Comparison of ENCODE assay signal across 9 mouse cellular contexts in the genomic region with DNA sequence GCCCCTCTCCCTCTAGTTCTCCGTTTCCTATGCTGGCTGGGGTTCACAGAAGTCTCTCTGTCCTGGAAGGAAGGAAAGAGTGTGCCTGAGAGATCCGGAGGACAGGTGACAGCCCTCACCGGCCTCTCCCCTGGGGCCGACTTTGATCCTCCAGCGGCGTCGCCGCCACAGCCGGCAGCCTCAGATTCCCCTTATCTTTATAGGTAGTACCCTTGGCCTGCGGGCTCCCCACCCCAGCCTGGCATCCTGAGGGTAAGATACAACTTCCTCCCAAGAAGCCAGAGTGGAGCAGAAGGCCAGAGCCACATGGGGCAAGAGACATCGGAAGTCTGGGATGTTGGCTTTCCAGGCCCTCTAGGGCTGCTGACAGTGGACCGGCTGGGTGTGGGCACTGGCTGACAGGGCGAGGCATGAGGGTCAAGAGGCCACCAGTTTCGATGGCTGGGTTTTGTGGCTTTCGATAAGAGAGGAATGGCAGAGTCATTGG. TPM values are rescaled to one million over a fixed set of nuclear protein-coding genes. Genes with fewer than 3 reads are reported as not detected.
DNase-seq lines count a peak whose midpoint lies in the region; ATAC-seq and TF ChIP-seq lines count a peak whose summit lies in the region.
"Had no signal": no experiment of that assay in that cellular context is flagged by ENCODE, and none has a peak within 500 bp of the region (broad histone marks: within the 10 kb centered on the region; RNA-seq: fewer than 3 reads in every experiment).

No protein-coding gene starts in this region.

- H3K36me3 ChIP-seq in forebrain, embryonic 14.5 days (ENCODE audit: control insufficient read depth, insufficient read depth, low read length): no peaks in the 10 kb centered on the region
- H3K36me3 ChIP-seq in forebrain, embryonic 10.5 days (replicated peaks): no peaks in the 10 kb centered on the region
- no peaks in the 10 kb centered on the region for H3K36me3 ChIP-seq in midbrain, embryonic 13.5 days
- H3K36me3 ChIP-seq in midbrain, embryonic 16.5 days (ENCODE audit: control insufficient read depth, insufficient read depth, low read length): no peaks in the 10 kb centered on the region
- no peaks in the 10 kb centered on the region for H3K36me3 ChIP-seq in liver, embryonic 12.5 days
- no peaks in the 10 kb centered on the region for H3K36me3 ChIP-seq in stomach, postnatal 0 days (ENCODE audit: control insufficient read depth, insufficient read depth, low read length)

- no peaks in the 10 kb centered on the region for H3K9me3 ChIP-seq in forebrain, embryonic 14.5 days (replicated peaks; ENCODE audit: control insufficient read depth, low read length)
- H3K9me3 ChIP-seq in forebrain, embryonic 10.5 days: no peaks in the 10 kb centered on the region
- no peaks in the 10 kb centered on the region for H3K9me3 ChIP-seq in midbrain, embryonic 13.5 days
- H3K9me3 ChIP-seq in midbrain, embryonic 16.5 days (replicated peaks; ENCODE audit: control insufficient read depth, low read length, poor library complexity, severe bottlenecking): no peaks in the 10 kb centered on the region
- H3K9me3 ChIP-seq in liver, embryonic 12.5 days (replicated peaks): no peaks in the 10 kb centered on the region
- H3K9me3 ChIP-seq in stomach, postnatal 0 days (ENCODE audit: control insufficient read depth, low read length): no peaks in the 10 kb centered on the region

- no peak for TF ChIP-seq EP300 in stomach, postnatal 0 days (optimal IDR thresholded peaks at IDR 0.05)

- H3K9ac ChIP-seq in forebrain, embryonic 14.5 days (ENCODE audit: low read length): 0 out of 2 replicates have a peak overlapping the region, but pooled peaks have one; percentile 13
- no peak overlapping the region for H3K9ac ChIP-seq in midbrain, embryonic 13.5 days (replicated peaks)
- no peak overlapping the region for H3K9ac ChIP-seq in midbrain, embryonic 16.5 days (ENCODE audit: low read depth, low read length)
- no peak overlapping the region for H3K9ac ChIP-seq in liver, embryonic 12.5 days
- H3K9ac ChIP-seq in stomach, postnatal 0 days (ENCODE audit: low read length): 0 out of 2 replicates have a peak overlapping the region, but pooled peaks have one; percentile 35

- no peak overlapping the region for H3K4me3 ChIP-seq in forebrain, embryonic 14.5 days (ENCODE audit: low read depth, low read length)
- no peak overlapping the region for H3K4me3 ChIP-seq in forebrain, embryonic 10.5 days
- H3K4me3 ChIP-seq in midbrain, embryonic 13.5 days (replicated peaks): no peak overlapping the region
- no peak overlapping the region for H3K4me3 ChIP-seq in midbrain, embryonic 16.5 days (ENCODE audit: low read depth, low read length)
- 0 out of 2 replicates have a peak overlapping the region, but pooled peaks have one; percentile 2 for H3K4me3 ChIP-seq in liver, embryonic 12.5 days
- no peak overlapping the region for H3K4me3 ChIP-seq in stomach, postnatal 0 days (ENCODE audit: low read depth, low read length)

- H3K4me2 ChIP-seq in forebrain, embryonic 14.5 days (ENCODE audit: low read length): no peak overlapping the region
- peak overlapping the region; percentile 20; the same call in 1 of the 2 replicates for H3K4me2 ChIP-seq in midbrain, embryonic 13.5 days (replicated peaks)
- no peak overlapping the region for H3K4me2 ChIP-seq in midbrain, embryonic 16.5 days (ENCODE audit: low read length)
- peak overlapping the region; percentile 49 for H3K4me2 ChIP-seq in liver, embryonic 12.5 days
- 0 out of 2 replicates have a peak overlapping the region, but pooled peaks have one; percentile 9 for H3K4me2 ChIP-seq in stomach, postnatal 0 days (replicated peaks; ENCODE audit: low read depth)

- no peak for ATAC-seq in forebrain, embryonic 14.5 days
- no peak for ATAC-seq in midbrain, embryonic 13.5 days
- no peak for ATAC-seq in midbrain, embryonic 16.5 days
- peak; percentile 16; the same call in 1 of the 2 replicates for ATAC-seq in liver, embryonic 12.5 days
- ATAC-seq in stomach, postnatal 0 days (ENCODE audit: low FRiP score, low TSS enrichment): peak; percentile 67

- H3K27ac ChIP-seq in forebrain, embryonic 14.5 days (ENCODE audit: low read depth, low read length): no peak overlapping the region
- no peak overlapping the region for H3K27ac ChIP-seq in forebrain, embryonic 10.5 days
- H3K27ac ChIP-seq in midbrain, embryonic 13.5 days: no peak overlapping the region
- no peak overlapping the region for H3K27ac ChIP-seq in midbrain, embryonic 16.5 days (ENCODE audit: low read length)
- H3K27ac ChIP-seq in liver, embryonic 12.5 days: no peak overlapping the region
- peak overlapping the region; percentile 45 for H3K27ac ChIP-seq in stomach, postnatal 0 days (replicated peaks)

- DNase-seq in forebrain, embryonic 14.5 days (ENCODE audit: low spot score): no peak
- DNase-seq in forebrain, embryonic 10.5 days (ENCODE audit: extremely low spot score, low spot score): no peak
- DNase-seq in stomach, postnatal 0 days (ENCODE audit: low spot score): peak; percentile 76
- DNase-seq in thymus, postnatal 10 days (ENCODE audit: low spot score in 2 of 2): no peak
- DNase-seq in thymus, postnatal 4 days: no peak
- DNase-seq: gastrocnemius, postnatal 25 days had no signal

- 26% methylated on average over 15 of the region's 15 CpGs for WGBS in forebrain, embryonic 14.5 days
- WGBS in forebrain, embryonic 10.5 days: 15% methylated on average over 15 of the region's 15 CpGs
- 19% methylated on average over 15 of the region's 15 CpGs for WGBS in midbrain, embryonic 13.5 days
- WGBS in midbrain, embryonic 16.5 days: 21% methylated on average over 15 of the region's 15 CpGs
- WGBS in liver, embryonic 12.5 days (ENCODE audit: insufficient replicate concordance): 4% methylated on average over 15 of the region's 15 CpGs
- WGBS in stomach, postnatal 0 days: 30% methylated on average over 15 of the region's 15 CpGs

- H3K4me1 ChIP-seq in forebrain, embryonic 14.5 days (ENCODE audit: control insufficient read depth, insufficient read depth, low read length): peaks cover 6% of the 10 kb centered on the region; the same call in 1 of the 2 replicates
- peaks cover 71% of the 10 kb centered on the region for H3K4me1 ChIP-seq in forebrain, embryonic 10.5 days
- H3K4me1 ChIP-seq in midbrain, embryonic 13.5 days (replicated peaks): peaks cover 49% of the 10 kb centered on the region
- peaks cover 17% of the 10 kb centered on the region for H3K4me1 ChIP-seq in midbrain, embryonic 16.5 days (ENCODE audit: control insufficient read depth, insufficient read depth, low read length)
- H3K4me1 ChIP-seq in liver, embryonic 12.5 days: peaks cover 39% of the 10 kb centered on the region
- H3K4me1 ChIP-seq in stomach, postnatal 0 days (replicated peaks; ENCODE audit: control insufficient read depth, insufficient read depth): peaks cover 11% of the 10 kb centered on the region; the same call in 1 of the 2 replicates

- no peak for TF ChIP-seq CTCF in stomach, postnatal 0 days (IDR thresholded peaks at IDR 0.05; ENCODE audit: low read depth)

- peaks cover 29% of the 10 kb centered on the region for H3K27me3 ChIP-seq in forebrain, embryonic 14.5 days (replicated peaks; ENCODE audit: control insufficient read depth, insufficient read depth, low read length)
- H3K27me3 ChIP-seq in forebrain, embryonic 10.5 days (ENCODE audit: poor library complexity, severe bottlenecking): peaks cover 100% of the 10 kb centered on the region
- H3K27me3 ChIP-seq in midbrain, embryonic 13.5 days: peaks cover 53% of the 10 kb centered on the region
- peaks cover 17% of the 10 kb centered on the region for H3K27me3 ChIP-seq in midbrain, embryonic 16.5 days (ENCODE audit: control insufficient read depth, insufficient read depth, low read depth, low read length)
- H3K27me3 ChIP-seq in liver, embryonic 12.5 days (replicated peaks): peaks cover 92% of the 10 kb centered on the region
- no peaks in the 10 kb centered on the region for H3K27me3 ChIP-seq in stomach, postnatal 0 days (ENCODE audit: control insufficient read depth, insufficient read depth, low read length)

RNA-seq across cellular contexts. Expression of gene Epha2, which starts 13.5 kb away (rescaled TPM):
- polyA plus RNA-seq in forebrain, embryonic 14.5 days (2014; fragmentation: Nextera tagmentation; extraction: Ambion mirVana): 0.58 and 0.64 TPM in 2 replicates
- 3.3 and 3.7 TPM in 2 replicates for polyA plus RNA-seq in forebrain, embryonic 10.5 days (2016; fragmentation: Nextera tagmentation; extraction: Ambion mirVana)
- 3.5 and 4.7 TPM in 2 replicates for polyA plus RNA-seq in midbrain, embryonic 13.5 days (2015; fragmentation: Nextera tagmentation; extraction: Ambion mirVana)
- 0.94 and 1.0 TPM in 2 replicates for polyA plus RNA-seq in midbrain, embryonic 16.5 days (2015; fragmentation: Nextera tagmentation; extraction: Ambion mirVana)
- 2.1 TPM in 2 replicates for polyA plus RNA-seq in liver, embryonic 12.5 days (2016; fragmentation: Nextera tagmentation; extraction: Ambion mirVana)
- 3.9 and 4.9 TPM in 2 replicates for polyA plus RNA-seq in stomach, postnatal 0 days (2015; fragmentation: Nextera tagmentation; extraction: Ambion mirVana)

RNA-seq across cellular contexts. Expression of gene Arhgef19, which starts 48.3 kb away (rescaled TPM):
- 0.65 and 1.1 TPM in 2 replicates for polyA plus RNA-seq in forebrain, embryonic 14.5 days (2014; fragmentation: Nextera tagmentation; extraction: Ambion mirVana)
- 1.3 and 2.2 TPM in 2 replicates for polyA plus RNA-seq in forebrain, embryonic 10.5 days (2016; fragmentation: Nextera tagmentation; extraction: Ambion mirVana)
- polyA plus RNA-seq in midbrain, embryonic 13.5 days (2015; fragmentation: Nextera tagmentation; extraction: Ambion mirVana): 0.93 and 0.98 TPM in 2 replicates
- polyA plus RNA-seq in midbrain, embryonic 16.5 days (2015; fragmentation: Nextera tagmentation; extraction: Ambion mirVana): 1.1 and 1.3 TPM in 2 replicates
- 1.9 and 2.4 TPM in 2 replicates for polyA plus RNA-seq in liver, embryonic 12.5 days (2016; fragmentation: Nextera tagmentation; extraction: Ambion mirVana)
- polyA plus RNA-seq in stomach, postnatal 0 days (2015; fragmentation: Nextera tagmentation; extraction: Ambion mirVana): 6.6 and 9.2 TPM in 2 replicates

Comparison
In these comparisons a context has a peak if more than half of its experiments do, and no peak if none do; other contexts are left out.
1. H3K4me2 ChIP-seq: peak in midbrain, embryonic 13.5 days (single experiment), liver, embryonic 12.5 days (single experiment) and stomach, postnatal 0 days (single experiment); none in forebrain, embryonic 14.5 days (single experiment) and midbrain, embryonic 16.5 days (single experiment).
2. ATAC-seq: peak in liver, embryonic 12.5 days (single experiment) and stomach, postnatal 0 days (single experiment); none in forebrain, embryonic 14.5 days (single experiment), midbrain, embryonic 13.5 days (single experiment) and midbrain, embryonic 16.5 days (single experiment).
3. H3K9ac ChIP-seq: peak in forebrain, embryonic 14.5 days (single experiment) and stomach, postnatal 0 days (single experiment); none in midbrain, embryonic 13.5 days (single experiment), midbrain, embryonic 16.5 days (single experiment) and liver, embryonic 12.5 days (single experiment).